Mouse (Mus musculus) skeletal muscle tissue, adult 2 months (tissue): ENCODE results near the gene Kcnip1.

ENCODE experiments used
- DNase-seq: peaks from one replicate; pipeline ENCODE4 v3.0.0-alpha.2; 2012; ENCODE audit warnings: low read depth, low spot score

The Kcnip1 gene

GRCm38 (mm10) chr11:33903494-33903893, 89.5 kb downstream of the Kcnip1 start:
- no peak for DNase-seq

DNA sequence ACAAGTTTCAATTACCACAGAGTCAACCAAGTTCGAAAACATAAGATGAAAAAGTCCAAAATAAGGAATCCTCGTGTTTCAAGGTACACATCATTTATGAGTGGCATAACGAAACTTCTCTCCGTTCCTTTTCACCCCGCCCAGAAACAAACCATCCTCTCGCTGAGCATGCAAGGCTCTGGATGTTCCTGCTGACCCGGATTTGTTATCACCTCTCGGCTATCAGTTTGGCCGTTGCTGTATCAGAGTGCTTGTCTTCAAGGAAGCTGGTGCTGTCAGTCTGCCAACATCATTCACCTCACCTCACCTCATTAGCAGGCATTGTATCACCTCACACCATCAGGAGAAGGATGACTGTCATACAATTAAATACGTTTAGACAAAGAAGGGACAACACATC, 90.6 kb downstream of the Kcnip1 start:
- no peak for DNase-seq

DNA sequence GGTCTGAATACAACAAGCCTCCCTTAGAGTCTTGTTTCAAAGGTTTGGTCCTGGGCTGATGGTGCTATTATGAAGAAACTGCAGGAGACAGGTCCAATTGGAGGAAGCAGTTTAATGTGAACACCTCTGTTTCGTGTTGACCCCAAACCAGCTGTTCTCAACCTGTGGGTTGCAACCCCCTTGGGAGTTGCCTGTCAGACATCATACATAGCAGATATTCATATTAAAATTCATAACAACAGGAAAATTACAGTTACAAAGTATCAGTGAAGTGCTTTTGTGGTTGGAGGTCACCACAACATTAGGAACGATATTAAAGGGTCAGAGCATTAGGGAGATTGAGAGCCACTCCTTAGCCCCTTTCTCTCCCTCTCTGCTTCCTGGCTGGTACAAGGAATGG, 91.2 kb downstream of the Kcnip1 start:
- no peak for DNase-seq

DNA sequence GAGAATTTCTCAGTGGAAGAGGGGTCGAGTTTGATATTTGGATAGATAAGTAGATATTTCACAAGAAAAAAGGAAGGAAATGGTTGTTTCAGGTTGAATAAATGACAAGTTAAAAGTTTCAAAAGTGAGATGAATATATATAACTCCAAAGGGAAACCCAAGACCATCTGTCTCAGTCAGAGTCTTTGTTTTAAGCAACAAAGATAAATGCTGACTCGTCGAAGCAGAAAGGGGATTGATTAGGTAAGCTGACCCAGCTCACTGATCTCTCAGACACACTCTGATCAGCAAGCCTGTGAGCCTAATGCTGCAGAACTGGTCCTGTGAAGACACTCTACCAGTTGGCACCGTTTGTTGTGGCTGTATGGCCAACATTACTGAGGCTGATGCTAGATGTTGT, 101.9 kb downstream of the Kcnip1 start:
- no peak for DNase-seq

DNA sequence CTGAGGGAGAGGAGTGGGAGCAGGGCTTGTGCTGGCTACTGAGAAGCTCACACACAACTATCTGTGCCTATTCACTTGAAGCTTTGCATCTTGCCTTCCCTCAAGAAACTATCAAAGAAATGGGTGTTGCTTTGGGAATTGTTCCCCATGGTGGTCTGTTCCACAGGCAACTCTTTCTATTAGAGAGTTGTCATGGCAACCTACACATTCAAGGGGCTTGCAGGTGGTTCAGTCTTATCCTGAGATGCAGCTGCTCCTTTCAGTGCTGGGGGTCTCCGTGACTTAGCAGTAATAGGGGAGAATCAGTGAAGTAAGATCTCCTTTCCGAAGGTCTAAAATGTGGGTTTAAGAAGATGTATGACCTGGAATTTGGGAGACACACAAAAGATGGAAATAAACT, 102.6 kb downstream of the Kcnip1 start:
- no peak for DNase-seq

GRCm38 (mm10) chr11:33887660-33888059, 105.3 kb downstream of the Kcnip1 start:
- no peak for DNase-seq

DNA sequence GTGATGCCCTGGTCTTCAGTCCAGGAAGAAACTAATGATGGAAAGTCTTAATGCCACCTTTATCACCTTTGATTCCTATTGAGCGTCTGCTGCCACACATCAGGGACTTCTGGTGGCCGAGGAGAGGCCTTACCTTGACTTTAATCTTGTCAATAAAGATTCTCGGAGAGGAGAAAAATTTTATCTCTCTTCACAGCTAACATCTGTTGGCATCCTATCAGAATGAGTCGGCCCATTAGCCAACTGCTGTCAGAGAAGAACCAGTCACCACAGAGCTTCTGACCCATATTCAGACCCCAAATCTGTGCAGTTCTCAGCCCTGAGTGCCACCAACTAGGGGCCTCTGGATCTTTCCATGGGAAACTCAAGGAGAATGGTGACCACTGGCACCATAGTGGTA, 107.0 kb downstream of the Kcnip1 start:
- no peak for DNase-seq

- peak; percentile 33 for DNase-seq
These were observed 110.1 kb downstream of the Kcnip1 start for GRCm38 (mm10) chr11:33882731-33883328.

GRCm38 (mm10) chr11:33874925-33875324, 118.0 kb downstream of the Kcnip1 start:
- no peak for DNase-seq

DNA sequence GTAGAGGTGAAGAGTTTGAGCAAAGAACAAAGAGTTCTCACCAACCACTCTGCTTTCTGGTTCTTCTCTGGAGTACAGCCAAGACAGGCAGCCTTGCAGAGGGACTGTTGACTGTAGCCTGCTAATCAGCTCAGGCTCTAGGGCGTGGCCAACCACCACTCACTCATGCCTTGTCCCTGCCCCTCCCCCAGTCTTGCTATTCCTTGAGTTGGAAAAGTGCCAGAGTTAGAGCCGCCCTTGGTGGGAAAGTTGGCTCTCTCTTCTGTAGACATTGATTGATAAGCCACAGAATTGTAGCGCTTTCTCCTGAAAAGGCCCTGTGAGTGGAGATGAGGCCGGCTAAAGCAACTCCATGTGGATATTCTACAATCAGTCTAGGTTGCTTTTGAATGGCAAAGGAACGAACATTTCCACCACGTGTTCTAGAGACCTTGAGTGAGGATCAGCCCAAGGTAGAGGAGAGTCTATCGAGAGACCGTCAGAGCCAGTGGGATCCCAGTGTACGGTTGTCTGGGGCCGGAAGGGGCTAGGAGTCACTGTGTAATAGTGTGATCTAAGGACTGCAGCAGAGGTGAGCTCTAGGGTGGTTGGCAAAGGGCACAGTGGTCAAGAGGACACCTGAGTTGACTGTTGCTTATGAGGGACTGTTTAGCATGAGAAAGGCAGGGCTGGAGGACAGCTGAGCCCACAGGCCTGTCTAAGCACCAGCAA, 119.7 kb downstream of the Kcnip1 start:
- no peak for DNase-seq

- no peak for DNase-seq
These were observed 120.3 kb downstream of the Kcnip1 start for GRCm38 (mm10) chr11:33872716-33873048.

DNA sequence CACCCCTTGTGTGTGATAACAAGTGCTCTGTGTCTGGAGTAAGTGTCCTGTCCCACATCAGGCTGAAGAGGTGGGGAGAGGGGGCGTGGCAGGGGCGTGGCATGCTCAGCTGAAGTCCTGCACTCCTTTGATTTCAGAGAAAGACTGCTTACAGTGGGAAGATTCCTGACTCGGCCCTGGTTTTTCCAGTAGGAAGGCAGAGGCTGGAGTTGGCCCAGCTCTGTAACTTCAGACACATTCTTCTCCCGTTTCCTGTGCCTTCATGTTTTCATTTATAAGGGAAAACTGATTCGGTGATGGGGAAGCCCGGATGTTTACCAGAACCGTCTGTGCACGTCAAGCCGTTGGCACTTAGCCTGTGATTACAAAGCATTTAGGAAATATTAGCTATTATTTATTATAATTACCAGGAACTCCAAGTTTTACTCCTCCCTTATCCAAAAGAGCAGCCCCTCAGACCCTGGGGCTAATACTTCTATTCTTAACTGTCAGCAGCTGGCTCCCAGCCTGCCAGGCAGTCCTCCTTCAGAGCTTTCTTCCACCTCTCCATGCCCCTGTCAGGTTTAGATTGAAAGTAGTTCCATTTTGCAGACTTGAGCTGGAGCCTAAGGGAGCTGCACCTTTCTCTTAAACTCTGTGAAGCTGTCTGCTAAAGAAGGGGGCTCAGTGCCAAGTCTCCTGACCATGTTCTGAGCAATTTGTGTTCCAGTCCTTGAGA, 120.8 kb downstream of the Kcnip1 start:
- DNase-seq = no peak

GRCm38 (mm10) chr11:33870246-33870645, 122.7 kb downstream of the Kcnip1 start:
- no peak for DNase-seq

DNA sequence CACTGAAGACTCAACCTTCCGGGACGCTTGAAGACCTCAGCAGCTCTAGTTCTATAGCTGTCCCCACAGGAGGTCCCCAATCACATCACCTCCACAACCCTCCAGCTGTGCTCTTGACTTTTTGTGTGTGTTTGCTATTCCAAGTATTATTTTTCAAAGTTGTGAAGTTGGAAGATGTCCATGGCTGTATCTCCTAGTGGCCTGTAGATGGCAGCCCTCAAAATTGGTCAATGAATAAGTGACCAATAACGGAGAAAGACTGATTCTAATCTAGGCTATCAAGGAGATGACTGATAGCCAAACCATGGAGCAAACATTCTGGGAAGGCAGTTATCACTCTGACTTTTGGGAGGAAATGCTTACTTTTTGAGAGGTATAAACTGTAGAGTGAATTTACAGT, 123.4 kb downstream of the Kcnip1 start:
- no peak for DNase-seq

GRCm38 (mm10) chr11:33866775-33867174, 126.2 kb downstream of the Kcnip1 start:
- DNase-seq = no peak

- DNase-seq = no peak
These were observed 128.7 kb downstream of the Kcnip1 start for GRCm38 (mm10) chr11:33864245-33864644.

DNA sequence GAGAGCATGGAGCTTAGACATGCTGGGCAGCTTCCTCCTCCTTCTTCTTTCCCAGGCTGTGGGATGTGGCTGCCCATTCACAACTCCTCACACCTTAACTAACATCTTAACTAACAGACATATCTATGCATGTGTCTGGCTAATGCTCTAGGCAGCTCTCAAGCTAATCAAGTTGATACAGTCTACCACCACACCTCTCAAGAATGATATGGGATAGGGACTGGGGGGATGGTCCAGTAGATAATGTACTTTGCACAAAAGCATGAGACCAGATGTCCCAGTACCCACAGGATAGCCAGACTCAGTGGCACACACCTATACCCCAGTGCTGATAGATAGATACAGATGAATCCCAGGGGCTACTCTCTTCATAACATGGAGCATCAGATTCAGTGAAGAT, 131.1 kb downstream of the Kcnip1 start:
- DNase-seq = no peak

- peak; percentile 9 for DNase-seq
These were observed 131.9 kb downstream of the Kcnip1 start for GRCm38 (mm10) chr11:33860905-33861582.

DNA sequence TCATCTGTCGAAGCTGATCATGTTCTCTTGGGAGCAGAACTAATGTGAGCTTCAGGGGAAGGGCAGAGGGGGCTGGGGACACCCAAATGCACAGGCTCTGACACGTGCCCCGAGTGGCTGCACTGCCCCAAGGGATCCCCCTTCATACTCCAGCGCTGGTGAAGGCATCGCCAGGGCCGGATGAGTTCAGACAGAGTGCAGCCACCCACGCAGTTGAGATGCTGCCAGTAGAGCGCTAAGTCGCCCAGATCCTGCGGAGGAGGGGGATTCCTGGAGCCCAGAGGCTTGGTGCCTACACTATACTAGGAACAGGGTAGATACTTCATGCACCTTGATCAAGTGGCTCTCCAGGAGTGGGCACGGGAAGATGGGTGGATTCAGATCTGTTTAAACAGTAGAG, 143.3 kb downstream of the Kcnip1 start:
- DNase-seq = peak; percentile 19

GRCm38 (mm10) chr11:33848685-33849084, 144.3 kb downstream of the Kcnip1 start:
- DNase-seq = no peak

- DNase-seq = no peak
These were observed 147.0 kb downstream of the Kcnip1 start for GRCm38 (mm10) chr11:33845931-33846330.

GRCm38 (mm10) chr11:33843294-33843864, 149.6 kb downstream of the Kcnip1 start:
- DNase-seq = no peak
